Mouse (Mus musculus): ENCODE results near the gene Med13. TPM values are rescaled to one million over a fixed set of nuclear protein-coding genes. Genes with fewer than 3 reads are reported as not detected.
"Not testable (repeated sequence)": the region's sequence is repeated elsewhere in the genome, so short reads cannot be mapped to it uniquely, and the experiment has no call there.

Med13 gene
- total RNA-seq, 2 experiments from 2014 or later = 62.1 to 120 TPM

DNA sequence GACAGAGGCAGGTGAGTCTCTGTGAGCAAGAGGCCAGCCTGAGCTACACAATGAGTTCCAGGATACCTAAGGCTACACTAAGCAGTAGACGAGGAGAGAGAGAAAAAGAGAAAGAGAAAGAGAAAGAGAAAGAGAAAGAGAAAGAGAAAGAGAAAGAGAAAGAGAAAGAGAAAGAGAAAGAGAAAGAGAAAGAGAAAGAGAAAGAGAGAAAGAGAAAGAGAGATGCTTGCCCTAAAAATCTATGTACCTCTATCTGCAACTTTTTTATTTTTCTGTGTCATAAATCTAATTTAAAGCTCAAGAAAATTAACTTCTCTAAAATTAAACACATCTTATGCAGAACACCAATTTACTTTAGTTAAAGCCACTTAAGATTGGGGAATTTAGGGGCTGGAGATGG is 12.5 kb downstream of the Med13 start:
- not testable (repeated sequence) for ATAC-seq (replicated peaks; ENCODE audit: low FRiP score, poor library complexity, severe bottlenecking)

DNA sequence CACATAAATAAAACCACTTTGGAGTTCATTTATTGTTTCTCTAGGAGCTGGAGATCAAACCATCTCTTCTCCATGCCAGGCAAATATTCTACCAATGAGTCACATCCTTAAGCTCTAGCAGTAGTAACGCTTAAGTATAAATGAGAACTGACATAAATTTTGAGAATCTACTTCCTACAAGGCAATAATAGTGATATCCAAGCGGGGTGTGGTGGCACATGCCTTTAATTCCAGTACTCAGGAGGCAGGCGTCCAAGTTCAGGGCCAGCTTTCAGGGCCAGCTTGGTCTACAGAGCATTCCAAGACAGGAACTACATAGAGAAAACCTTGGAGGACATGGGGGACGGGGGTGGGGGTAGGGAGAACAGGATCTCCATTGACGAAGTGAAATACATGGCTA is 33.2 kb downstream of the Med13 start:
- no peak for ATAC-seq (replicated peaks; ENCODE audit: low FRiP score, poor library complexity, severe bottlenecking)

DNA sequence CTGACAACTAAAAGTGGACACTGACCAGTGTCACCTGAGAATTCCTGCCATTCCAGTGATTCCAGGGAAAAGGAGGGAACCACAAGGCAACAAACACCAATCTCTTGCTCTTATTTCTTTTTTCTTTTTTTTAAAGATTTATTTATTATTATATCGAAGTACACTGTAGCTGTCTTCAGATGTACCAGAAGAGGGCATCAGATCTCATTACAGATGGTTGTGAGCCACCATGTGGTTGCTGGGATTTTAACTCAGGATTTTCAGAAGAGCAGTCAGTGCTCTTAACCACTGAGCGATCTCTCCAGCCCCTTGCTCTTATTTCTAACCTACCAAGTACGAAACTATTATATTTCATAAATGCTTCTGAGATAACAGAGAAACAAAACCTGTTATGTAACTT is 42.4 kb downstream of the Med13 start:
- ATAC-seq (replicated peaks; ENCODE audit: low FRiP score, poor library complexity, severe bottlenecking) = not testable (repeated sequence)

DNA sequence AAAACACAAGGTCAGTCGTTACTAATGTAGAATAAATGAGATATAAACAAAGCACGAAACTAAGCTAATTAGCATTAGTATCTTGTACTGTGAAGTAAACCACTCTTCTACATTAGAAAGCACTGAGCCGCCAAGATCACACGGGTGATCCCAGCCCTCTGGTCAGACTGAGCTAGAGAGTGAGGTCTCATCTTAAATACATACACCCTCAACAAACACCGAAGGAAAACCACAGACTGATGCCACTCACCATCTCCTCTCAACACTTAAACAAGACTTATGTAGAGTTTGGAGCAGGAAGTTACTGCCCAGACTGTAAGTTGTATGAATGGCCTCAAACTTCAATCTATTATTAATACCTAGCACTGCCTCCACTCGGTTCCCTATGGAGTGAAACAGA is 47.1 kb downstream of the Med13 start:
- ATAC-seq (replicated peaks; ENCODE audit: low FRiP score, poor library complexity, severe bottlenecking) = no peak

DNA sequence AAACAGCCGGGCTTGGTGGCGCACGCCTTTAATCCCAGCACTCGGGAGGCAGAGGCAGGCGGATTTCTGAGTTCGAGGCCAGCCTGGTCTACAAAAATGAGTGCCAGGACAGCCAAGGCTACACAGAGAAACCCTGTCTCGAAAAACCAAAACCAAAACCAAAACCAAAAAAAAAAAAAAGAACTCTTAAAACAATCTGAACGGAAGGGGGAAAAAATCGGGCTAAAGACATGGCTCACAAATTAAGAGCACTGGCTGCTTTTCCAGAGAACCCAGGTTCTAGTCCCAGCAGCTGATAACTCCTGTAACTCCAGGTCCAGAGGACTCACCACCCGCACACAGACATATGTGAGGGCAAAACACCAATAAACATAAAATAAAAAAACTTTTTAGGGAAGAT is 65.2 kb downstream of the Med13 start:
- not testable (repeated sequence) for ATAC-seq (replicated peaks; ENCODE audit: low FRiP score, poor library complexity, severe bottlenecking)

DNA sequence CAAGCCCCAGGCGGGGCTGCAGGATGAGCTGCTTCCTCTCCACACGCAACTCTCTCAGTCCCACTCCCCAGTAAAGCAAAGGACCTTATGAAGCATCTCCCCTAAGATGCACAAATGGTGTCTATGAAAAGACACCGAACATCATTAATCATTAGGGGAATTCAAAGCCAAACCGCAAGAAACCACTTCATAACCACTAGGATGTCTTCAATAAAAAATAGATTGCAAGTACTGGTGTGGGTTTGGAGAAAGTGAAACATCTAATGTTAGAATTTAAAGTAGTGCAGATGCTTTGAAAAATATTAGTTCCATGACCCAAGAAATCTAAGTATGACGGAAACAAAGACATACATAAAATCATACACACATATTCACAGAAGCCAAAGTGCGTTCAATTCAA is 65.7 kb downstream of the Med13 start:
- no peak for ATAC-seq (replicated peaks; ENCODE audit: low FRiP score, poor library complexity, severe bottlenecking)

DNA sequence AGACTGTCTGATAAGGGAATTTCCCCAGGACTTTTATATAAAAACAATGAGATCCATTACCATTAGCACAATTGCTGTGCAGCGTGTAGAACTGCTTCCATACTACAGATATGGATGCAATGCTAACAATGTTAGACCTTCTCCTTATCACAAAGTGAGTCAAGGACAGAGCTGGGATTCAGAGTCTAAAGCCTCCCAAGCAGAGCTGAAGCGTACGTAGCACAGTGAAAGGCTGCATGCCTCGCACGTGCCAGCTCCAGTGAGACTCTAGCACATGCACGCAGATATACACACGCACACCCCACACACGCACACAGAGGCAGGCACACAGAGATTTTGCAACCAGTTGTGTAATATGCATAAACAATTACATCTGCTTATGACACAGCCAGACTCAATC is 71.7 kb downstream of the Med13 start:
- no peak for ATAC-seq (replicated peaks; ENCODE audit: low FRiP score, poor library complexity, severe bottlenecking)

DNA sequence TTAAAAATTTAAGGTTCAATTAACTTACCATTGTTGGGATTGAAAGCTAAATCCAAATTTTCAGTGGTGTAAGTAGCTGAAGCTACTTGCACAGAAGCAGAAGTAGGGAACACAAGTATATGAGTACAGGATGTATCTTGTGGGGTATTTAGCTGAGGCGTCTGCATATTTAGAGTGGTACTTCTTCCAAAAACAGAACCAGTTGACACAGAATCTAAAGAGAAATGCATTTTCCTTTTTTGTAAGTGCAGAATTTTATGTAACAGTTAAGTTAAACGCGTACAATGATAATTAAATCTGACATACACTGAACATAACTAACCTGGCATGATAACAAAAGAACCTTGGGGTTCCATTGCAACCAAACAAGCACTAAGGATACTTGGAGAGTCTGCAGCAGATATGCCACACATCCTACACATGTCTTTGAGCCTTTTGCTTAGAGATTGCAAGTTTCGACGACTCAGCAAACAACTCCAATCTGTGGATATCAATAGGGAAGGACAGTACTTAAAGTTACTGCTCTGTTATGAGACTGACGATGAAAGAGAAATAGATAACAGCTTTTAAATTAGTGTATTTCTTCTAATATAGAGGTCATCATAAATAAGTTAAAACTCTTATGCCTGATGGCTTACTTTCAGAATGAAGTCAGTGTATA is 78.8 kb downstream of the Med13 start:
- no peak for ATAC-seq (replicated peaks; ENCODE audit: low FRiP score, poor library complexity, severe bottlenecking)

DNA sequence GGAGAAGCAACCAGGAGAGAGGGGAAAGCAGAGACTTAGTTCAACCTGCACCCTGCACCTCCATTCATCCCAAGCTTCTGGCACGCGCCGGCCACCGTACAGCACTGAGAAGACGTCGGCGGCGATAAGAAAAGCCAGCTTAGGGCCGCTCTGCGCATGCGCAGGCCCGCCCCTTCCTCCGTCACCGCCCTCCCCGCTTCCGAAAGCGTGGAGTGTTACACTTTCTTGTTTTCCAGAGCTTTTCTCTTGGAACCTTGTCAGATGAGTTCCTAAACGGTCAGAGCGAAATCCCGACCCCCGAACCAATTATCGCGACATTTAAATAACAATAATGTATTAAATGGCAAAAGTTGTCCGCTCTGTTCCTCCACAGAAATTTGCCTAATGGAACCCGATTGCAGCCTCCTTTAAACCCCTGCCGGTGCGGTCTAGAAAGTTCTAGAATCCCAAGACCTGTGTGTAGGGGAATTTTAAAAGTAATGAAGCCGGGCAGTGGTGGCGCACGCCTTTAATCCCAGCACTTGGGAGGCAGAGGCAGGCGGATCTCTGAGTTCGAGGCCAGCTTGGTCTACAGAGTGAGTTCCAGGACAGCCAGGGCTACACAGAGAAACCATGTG is 99.8 kb downstream of the Med13 start, which contains the start of gene Ints2:
Gene Ints2, minus strand, starts transcription at position 116 of the 617 bp plus-strand sequence.
- ATAC-seq (replicated peaks; ENCODE audit: low FRiP score, poor library complexity, severe bottlenecking) = peak; percentile 94

DNA sequence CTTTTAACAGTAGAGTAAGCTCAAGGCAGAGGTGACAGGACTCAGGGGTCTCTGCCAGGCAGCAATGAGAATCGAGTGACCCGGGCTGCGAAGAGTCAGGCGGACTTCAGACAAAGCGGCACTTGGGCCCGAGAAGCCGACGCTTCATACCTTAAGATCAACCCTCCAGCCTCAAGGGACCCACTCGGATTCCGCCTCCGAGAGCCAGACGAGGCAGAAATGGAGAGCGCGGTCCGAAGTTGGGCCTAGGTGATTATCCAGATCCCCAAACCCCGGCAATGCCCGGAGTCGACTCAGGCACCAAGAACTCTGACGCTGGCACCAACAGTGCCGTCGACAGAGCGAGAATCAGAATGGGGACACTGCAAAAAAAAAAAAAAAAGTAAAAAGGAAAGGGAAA is 100.3 kb downstream of the Med13 start:
- ATAC-seq (replicated peaks; ENCODE audit: low FRiP score, poor library complexity, severe bottlenecking) = peak; percentile 84

DNA sequence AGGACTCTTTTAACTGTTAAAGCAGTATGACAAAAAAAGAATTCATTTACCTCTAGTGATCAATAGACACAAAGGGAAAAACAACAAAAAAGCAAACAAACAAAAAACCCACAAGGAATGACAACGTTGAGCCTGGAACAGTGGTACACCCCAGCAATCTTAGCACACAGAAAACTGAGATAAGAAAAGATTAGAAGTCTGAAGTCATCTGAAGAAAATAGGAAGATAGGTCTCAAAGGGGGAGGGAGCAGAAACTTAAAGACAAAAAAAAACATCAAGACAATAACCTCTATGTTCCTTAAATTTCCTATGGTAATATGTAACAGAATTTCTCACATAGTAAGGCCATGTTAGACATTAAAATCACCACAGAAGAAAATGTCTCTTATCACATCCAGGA is 104.1 kb downstream of the Med13 start:
- ATAC-seq (replicated peaks; ENCODE audit: low FRiP score, poor library complexity, severe bottlenecking) = no peak

DNA sequence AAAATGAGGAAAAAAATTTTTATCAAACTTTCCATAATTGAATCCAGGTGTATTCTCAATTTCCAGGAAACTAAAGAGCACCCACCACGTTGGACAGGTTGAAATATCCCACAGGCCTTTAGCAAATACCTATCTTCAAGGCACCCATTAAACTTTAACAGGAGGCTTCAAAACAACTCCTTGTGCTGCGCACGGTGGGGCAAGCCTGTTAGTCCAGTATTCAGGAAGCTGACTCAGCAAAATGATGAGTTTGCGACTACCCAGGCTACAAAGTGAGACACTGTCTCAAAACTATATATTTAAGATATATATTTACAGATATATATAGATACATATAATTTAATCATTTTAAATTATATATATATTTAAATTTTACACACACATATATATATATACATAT is 125.0 kb downstream of the Med13 start:
- no peak for ATAC-seq (replicated peaks; ENCODE audit: low FRiP score, poor library complexity, severe bottlenecking)

DNA sequence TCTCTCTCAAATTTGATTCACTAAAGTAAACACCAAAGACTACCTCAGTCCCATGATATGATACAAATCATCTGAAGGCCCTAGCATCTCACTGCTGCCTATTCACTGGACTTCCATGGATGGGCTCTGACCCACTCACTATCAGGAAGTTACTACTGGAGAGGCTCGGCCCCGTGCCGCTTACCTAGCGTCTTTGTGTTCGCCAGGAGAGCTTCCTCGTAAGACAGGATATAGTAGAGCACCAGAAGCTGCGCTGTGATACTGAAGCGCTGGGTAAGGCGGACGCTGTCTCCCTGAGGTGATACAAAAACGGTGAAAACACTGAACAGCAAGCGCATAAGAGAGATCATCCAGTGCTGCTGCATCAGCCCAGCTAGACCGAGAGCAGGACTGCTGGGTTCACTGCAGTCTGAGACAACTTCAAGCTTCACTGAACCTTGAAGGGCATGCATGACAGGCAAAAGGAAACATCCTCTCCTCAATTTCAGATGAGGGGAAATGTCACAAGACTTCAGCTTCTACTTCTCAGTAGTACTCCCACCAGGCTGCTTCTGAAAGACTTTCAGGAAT is 125.5 kb downstream of the Med13 start:
- ATAC-seq (replicated peaks; ENCODE audit: low FRiP score, poor library complexity, severe bottlenecking) = no peak

DNA sequence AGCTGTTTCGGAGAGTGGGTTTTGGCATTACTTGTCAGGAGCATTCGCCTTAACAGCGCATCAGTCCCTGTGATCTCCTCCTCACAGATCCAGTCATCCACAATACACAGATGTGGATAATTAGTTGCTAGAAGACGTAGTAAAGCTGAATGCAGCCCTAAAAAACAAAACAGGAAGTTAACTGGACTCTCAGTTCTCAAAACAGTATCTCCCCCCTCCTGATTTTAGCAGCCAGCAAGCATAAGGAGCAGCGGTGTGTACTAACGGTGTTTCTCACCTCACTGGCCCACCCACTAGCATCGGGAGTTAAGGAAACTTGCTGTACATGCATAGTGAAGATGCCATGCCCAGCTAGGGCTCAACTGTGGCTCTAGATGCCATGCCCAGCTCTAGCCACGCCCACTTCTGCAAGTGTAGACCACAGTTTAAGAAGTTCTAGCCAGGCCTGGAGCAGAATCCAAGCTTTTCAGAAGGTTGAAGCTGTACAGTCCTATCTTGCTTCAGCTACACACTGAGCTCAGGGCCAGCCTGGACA is 130.7 kb downstream of the Med13 start:
- ATAC-seq (replicated peaks; ENCODE audit: low FRiP score, poor library complexity, severe bottlenecking) = 0 out of 2 replicates have a peak, but pooled peaks have one; percentile 43

DNA sequence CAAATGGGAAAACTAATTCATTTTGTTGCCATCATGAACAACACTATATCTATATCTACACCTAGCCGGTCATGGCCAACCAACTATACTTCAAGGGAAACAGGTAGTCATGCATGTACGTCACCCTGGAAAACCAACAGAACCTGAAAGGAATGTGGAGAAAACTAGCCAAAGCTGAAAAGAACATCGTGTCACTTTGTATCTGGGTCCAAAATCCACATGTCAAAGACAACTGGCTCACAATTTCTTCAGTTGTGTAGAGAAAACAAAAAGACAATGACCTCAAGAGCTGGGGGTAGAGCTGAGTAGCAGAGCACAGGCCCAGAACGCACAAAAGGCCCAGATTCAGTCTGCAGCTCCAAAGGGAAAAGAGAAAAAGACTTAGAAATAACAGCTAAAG is 131.6 kb downstream of the Med13 start:
- ATAC-seq (replicated peaks; ENCODE audit: low FRiP score, poor library complexity, severe bottlenecking) = no peak

Other genes with a start within 250 kb of the Med13 start
- gene Brip1, start 156.4 kb downstream of the Med13 start, total RNA-seq (2015; ENCODE audit: low replicate concordance) = 2.7 and 5.9 TPM in 2 replicates
- 6.8 and 9.8 TPM in 2 replicates for gene Brip1, start 156.4 kb downstream of the Med13 start, total RNA-seq (2017; ENCODE audit: low replicate concordance)
- gene Ints2, start 100.0 kb downstream of the Med13 start, total RNA-seq (2015; ENCODE audit: low replicate concordance) = 3.7 and 8.4 TPM in 2 replicates
- 5.6 and 6.8 TPM in 2 replicates for gene Ints2, start 100.0 kb downstream of the Med13 start, total RNA-seq (2017; ENCODE audit: low replicate concordance)
- gene Rnft1, start 127.1 kb upstream of the Med13 start, total RNA-seq (2015; ENCODE audit: low replicate concordance) = 1.3 and 1.7 TPM in 2 replicates
- gene Rnft1, start 127.1 kb upstream of the Med13 start, total RNA-seq (2017; ENCODE audit: low replicate concordance) = 2.3 and 2.8 TPM in 2 replicates
- 7.5 and 12.7 TPM in 2 replicates for gene Rps6kb1, start 187.2 kb upstream of the Med13 start, total RNA-seq (2015; ENCODE audit: low replicate concordance)
- gene Rps6kb1, start 187.2 kb upstream of the Med13 start, total RNA-seq (2017; ENCODE audit: low replicate concordance) = 20.2 and 24.7 TPM in 2 replicates
- gene Tubd1, start 187.4 kb upstream of the Med13 start, total RNA-seq (2015; ENCODE audit: low replicate concordance) = 0.77 and 8.8 TPM in 2 replicates
- gene Tubd1, start 187.4 kb upstream of the Med13 start, total RNA-seq (2017; ENCODE audit: low replicate concordance) = 2.6 and 5.4 TPM in 2 replicates